23 mouse cellular contexts compared by ENCODE assay signal in genomic region chr10:30416314-30416713, GRCm38 (mm10).
DNase-seq lines count a peak whose midpoint lies in the region; ATAC-seq and TF ChIP-seq lines count a peak whose summit lies in the region.
"Had no signal": no experiment of that assay in that cellular context is flagged by ENCODE, and none has a peak within 500 bp of the region (broad histone marks: within the 10 kb centered on the region; RNA-seq: fewer than 3 reads in every experiment).

No protein-coding gene starts in this region.

- H3K4me3 ChIP-seq in limb, embryonic 14.5 days (replicated peaks; ENCODE audit: low read length), result no peak overlapping the region
- H3K4me3 ChIP-seq in limb, embryonic 10.5 days, result no peak overlapping the region
- no peak overlapping the region for H3K4me3 ChIP-seq in CH12.LX (replicated peaks in 1 of 3; ENCODE audit: low read depth in 2 of 3, low read length in 2 of 3, poor library complexity in 1 of 3)
- H3K4me3 ChIP-seq: embryonic facial prominence, embryonic 13.5 days; forebrain, embryonic 13.5 days; forebrain, embryonic 15.5 days had no signal

- TF ChIP-seq CTCF in CH12.LX (conservative IDR thresholded peaks at IDR 0.05 in 1 of 2, IDR thresholded peaks at IDR 0.05 in 1 of 2; ENCODE audit: low read depth in 2 of 2, low read length in 2 of 2), result no peak

- TF ChIP-seq POLR2A in limb, embryonic 14.5 days (IDR thresholded peaks at IDR 0.05; ENCODE audit: borderline replicate concordance, extremely low read depth, insufficient read depth, insufficient read length), result no peak
- no peak for TF ChIP-seq POLR2A in CH12.LX (IDR thresholded peaks at IDR 0.05; ENCODE audit: low read depth, low read length)

- WGBS in limb, embryonic 14.5 days, result 56% methylated on average over 3 of the region's 3 CpGs
- 81% methylated on average over 3 of the region's 3 CpGs for WGBS in limb, embryonic 10.5 days

- H3K27ac ChIP-seq in limb, embryonic 14.5 days (replicated peaks; ENCODE audit: low read depth, low read length), result no peak overlapping the region
- H3K27ac ChIP-seq in limb, embryonic 10.5 days, result no peak overlapping the region
- no peak overlapping the region for H3K27ac ChIP-seq in CH12.LX (ENCODE audit: insufficient read depth, low read depth)
- H3K27ac ChIP-seq: embryonic facial prominence, embryonic 13.5 days; forebrain, embryonic 13.5 days; forebrain, embryonic 15.5 days had no signal

- H3K79me2 ChIP-seq in CH12.LX (replicated peaks; ENCODE audit: control insufficient read depth, extremely low read depth, insufficient read depth, poor library complexity, severe bottlenecking), result no peaks in the 10 kb centered on the region

- dilution Hi-C loops in CH12.LX (cut with MboI; ENCODE audit: extremely low pct_ligation_motif_present, extremely low pct_unique_long_range_greater_than_20kb, low sequenced_read_pairs), result no loop called here

- in situ Hi-C loops in CH12.LX (cut with MboI; ENCODE audit: low pct_ligation_motif_present, low pct_unique_long_range_greater_than_20kb, low sequenced_read_pairs), result no loop called here

- intact Hi-C loops in gastrocnemius, postnatal 36 days (cut with DNase I), result no loop called here

- H3K9me3 ChIP-seq in limb, embryonic 14.5 days (ENCODE audit: control insufficient read depth, low read length), result no peaks in the 10 kb centered on the region
- no peaks in the 10 kb centered on the region for H3K9me3 ChIP-seq in limb, embryonic 10.5 days (replicated peaks)
- no peaks in the 10 kb centered on the region for H3K9me3 ChIP-seq in CH12.LX (replicated peaks; ENCODE audit: low read length)
- H3K9me3 ChIP-seq: embryonic facial prominence, embryonic 13.5 days; forebrain, embryonic 13.5 days; forebrain, embryonic 15.5 days; G1E had no signal

- H3K4me1 ChIP-seq in limb, embryonic 14.5 days (ENCODE audit: control insufficient read depth, insufficient read depth, low read length), result no peaks in the 10 kb centered on the region
- no peaks in the 10 kb centered on the region for H3K4me1 ChIP-seq in limb, embryonic 10.5 days
- H3K4me1 ChIP-seq in CH12.LX (ENCODE audit: control insufficient read depth in 1 of 2, insufficient read depth in 2 of 2), result no peaks in the 10 kb centered on the region
- H3K4me1 ChIP-seq: embryonic facial prominence, embryonic 13.5 days; forebrain, embryonic 13.5 days; forebrain, embryonic 15.5 days had no signal

- H3K27me3 ChIP-seq in limb, embryonic 14.5 days (ENCODE audit: control insufficient read depth, insufficient read depth, low read length), result no peaks in the 10 kb centered on the region
- no peaks in the 10 kb centered on the region for H3K27me3 ChIP-seq in limb, embryonic 10.5 days (ENCODE audit: low read depth, poor library complexity, severe bottlenecking)
- H3K27me3 ChIP-seq in CH12.LX (replicated peaks), result no peaks in the 10 kb centered on the region
- H3K27me3 ChIP-seq: forebrain, embryonic 15.5 days had no signal

- TF ChIP-seq EP300 in CH12.LX (IDR thresholded peaks at IDR 0.05; ENCODE audit: low read length), result no peak

- ATAC-seq in limb, embryonic 14.5 days (ENCODE audit: low FRiP score, low read depth), result no peak; the same call in 1 of the 2 replicates
- ATAC-seq: CD4-positive, CD25-positive, alpha-beta regulatory T cell, adult 4 months; forebrain, embryonic 13.5 days; forebrain, embryonic 15.5 days; forebrain, postnatal 0 days had no signal

- no peaks in the 10 kb centered on the region for H3K36me3 ChIP-seq in limb, embryonic 14.5 days (ENCODE audit: control insufficient read depth, insufficient read depth, low read length)
- no peaks in the 10 kb centered on the region for H3K36me3 ChIP-seq in limb, embryonic 10.5 days
- H3K36me3 ChIP-seq in CH12.LX (replicated peaks in 1 of 2; ENCODE audit: control insufficient read depth in 1 of 2, insufficient read depth in 1 of 2, low read length in 1 of 2), result no peaks in the 10 kb centered on the region
- H3K36me3 ChIP-seq: embryonic facial prominence, embryonic 13.5 days; forebrain, embryonic 15.5 days; G1E had no signal

- DNase-seq in limb, embryonic 14.5 days (ENCODE audit: low spot score), result peak; percentile 45
- no peak for DNase-seq in limb, embryonic 10.5 days (ENCODE audit: low spot score)
- peak; percentile 14 for DNase-seq in 3T3-L1 (ENCODE audit: low read depth, low spot score)
- no peak for DNase-seq in CH12.LX (ENCODE audit: extremely low read depth)
- peak; percentile 2 for DNase-seq in NIH3T3 (ENCODE audit: low read depth)
- no peak for DNase-seq in gastrocnemius, postnatal 36 days
- DNase-seq in heart, adult 8-10 months (ENCODE audit: low spot score), result no peak
- DNase-seq in frontal cortex, postnatal 25 days (ENCODE audit: low spot score in 2 of 2), result no peak
- DNase-seq: adrenal gland, adult 8-10 months; adrenal gland, postnatal 14 days; adrenal gland, postnatal 36 days; B cell, adult 2 months; cerebellum, adult 11-12 months; cerebellum, adult 2 months; cerebellum, adult 9-10 months; cerebellum, postnatal 10 days; cerebellum, postnatal 25 days; forebrain, postnatal 0 days had no signal

- H3K9ac ChIP-seq in limb, embryonic 14.5 days (ENCODE audit: low read depth, low read length, severe bottlenecking), result no peak overlapping the region
- no peak overlapping the region for H3K9ac ChIP-seq in CH12.LX (ENCODE audit: insufficient read depth, low read depth)
- H3K9ac ChIP-seq: embryonic facial prominence, embryonic 13.5 days; forebrain, embryonic 13.5 days; forebrain, embryonic 15.5 days; forebrain, postnatal 0 days had no signal

- TF ChIP-seq RAD21 in CH12.LX (IDR thresholded peaks at IDR 0.05; ENCODE audit: low read depth, low read length), result no peak

- no peak overlapping the region for H3K4me2 ChIP-seq in limb, embryonic 14.5 days (replicated peaks; ENCODE audit: low read depth, low read length, severe bottlenecking)
- H3K4me2 ChIP-seq in CH12.LX (ENCODE audit: insufficient read depth, low read depth, poor library complexity, severe bottlenecking), result no peak overlapping the region
- H3K4me2 ChIP-seq: embryonic facial prominence, embryonic 13.5 days; forebrain, embryonic 13.5 days; forebrain, embryonic 15.5 days had no signal

TF ChIP-seq in CH12.LX, 34 proteins besides CTCF, POLR2A, EP300 and RAD21:
- TF ChIP-seq MAFK (IDR thresholded peaks at IDR 0.05; ENCODE audit: insufficient replicate concordance, low read length) (0 out of 2 replicates have a peak, but pooled peaks have one; percentile 20), IRF4 (IDR thresholded peaks at IDR 0.05; ENCODE audit: low read depth, low read length) (no peak)
TF ChIP-seq in CH12.LX: peak in this region for 1.

Comparison
In these comparisons a context has a peak if more than half of its experiments do, and no peak if none do; other contexts are left out.
1. DNase-seq: peak in limb, embryonic 14.5 days (single experiment), 3T3-L1 (single experiment) and NIH3T3 (single experiment); none in limb, embryonic 10.5 days (single experiment), CH12.LX (single experiment), gastrocnemius, postnatal 36 days (0 of 2), heart, adult 8-10 months (single experiment) and frontal cortex, postnatal 25 days (0 of 2).